ENCODE assay signal across 31 mouse cellular contexts in the genomic region with DNA sequence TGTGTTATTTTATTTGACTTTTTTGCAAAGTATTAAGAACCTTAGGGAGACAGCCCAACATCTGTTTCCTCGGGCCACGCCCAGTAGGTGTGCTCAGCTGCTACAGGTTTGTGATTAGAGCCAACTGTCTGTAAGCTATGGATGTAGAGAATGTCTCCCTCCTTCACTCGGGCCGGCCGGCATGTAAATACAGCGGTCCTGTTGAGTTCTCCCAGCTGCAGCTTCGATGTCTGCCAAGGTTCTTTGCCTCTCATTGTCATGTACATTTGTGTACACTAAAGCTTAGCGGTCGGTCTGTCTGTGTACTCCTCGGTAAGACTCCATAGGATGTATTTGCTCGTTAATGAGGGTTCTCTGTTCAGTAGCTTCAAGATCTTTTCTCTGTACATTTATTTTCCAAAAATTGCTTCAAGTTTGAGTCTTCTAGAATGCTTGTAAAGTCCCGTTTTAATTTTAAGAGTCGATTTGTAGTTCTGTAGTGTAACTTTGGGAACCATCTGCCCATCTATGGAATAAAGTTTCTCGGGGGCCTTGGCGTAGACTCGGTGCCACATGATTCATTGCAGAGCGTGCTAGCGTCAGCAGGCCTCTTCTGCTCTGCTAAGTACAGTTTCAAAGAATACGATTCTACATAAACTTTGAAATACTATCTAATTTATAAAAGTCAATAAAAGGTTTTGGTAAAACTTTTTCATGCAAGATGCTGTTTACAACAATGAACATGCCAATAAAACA. TPM values are rescaled to one million over a fixed set of nuclear protein-coding genes. Genes with fewer than 3 reads are reported as not detected.
DNase-seq lines count a peak whose midpoint lies in the region; ATAC-seq and TF ChIP-seq lines count a peak whose summit lies in the region.
"Had no signal": no experiment of that assay in that cellular context is flagged by ENCODE, and none has a peak within 500 bp of the region (broad histone marks: within the 10 kb centered on the region; RNA-seq: fewer than 3 reads in every experiment).

No protein-coding gene starts in this region.

- 79% methylated on average over 19 of the region's 19 CpGs for WGBS in lung, embryonic 16.5 days
- WGBS in stomach, embryonic 16.5 days: 51% methylated on average over 19 of the region's 19 CpGs

- DNase-seq in frontal cortex, postnatal 14 days (ENCODE audit: low spot score in 2 of 2): no peak
- no peak for DNase-seq in lung, postnatal 36 days
- peak; percentile 46 for DNase-seq in brain, embryonic 14.5 days (ENCODE audit: low read depth)
- no peak for DNase-seq in cerebellum, postnatal 36 days
- no peak for DNase-seq in cerebellum, postnatal 14 days
- DNase-seq: adrenal gland, adult 8-10 months; cerebellum, adult 11-12 months; cerebellum, adult 9-11 months; gastrocnemius, postnatal 25 days; heart, adult 18-20 months; heart, postnatal 14 days; kidney, adult 11 months; kidney, postnatal 25 days; lung, postnatal 10 days; midbrain, embryonic 14.5 days; right cerebral cortex, adult 18-20 months; right cerebral cortex, postnatal 4 days; thymus, adult 18-20 months; thymus, postnatal 36 days had no signal

- no peak for TF ChIP-seq CTCF in brain, embryonic 14.5 days (IDR thresholded peaks at IDR 0.05; ENCODE audit: borderline replicate concordance, extremely low read depth, insufficient read depth, insufficient read length)

- H3K4me1 ChIP-seq in lung, embryonic 16.5 days (replicated peaks; ENCODE audit: control insufficient read depth, insufficient read depth, low read length): no peaks in the 10 kb centered on the region
- H3K4me1 ChIP-seq in stomach, embryonic 16.5 days (ENCODE audit: control insufficient read depth, insufficient read depth, low read length): no peaks in the 10 kb centered on the region; the same call in 1 of the 2 replicates
- H3K4me1 ChIP-seq: forebrain, embryonic 13.5 days; hindbrain, embryonic 10.5 days; hindbrain, embryonic 15.5 days; kidney, embryonic 15.5 days; limb, embryonic 13.5 days had no signal

- H3K4me2 ChIP-seq in lung, embryonic 16.5 days (ENCODE audit: low read depth, low read length): no peak overlapping the region
- no peak overlapping the region for H3K4me2 ChIP-seq in stomach, embryonic 16.5 days (ENCODE audit: low read depth, low read length)
- H3K4me2 ChIP-seq: forebrain, embryonic 13.5 days; hindbrain, embryonic 15.5 days; kidney, embryonic 15.5 days; limb, embryonic 13.5 days; liver, embryonic 11.5 days had no signal

- H3K9ac ChIP-seq in lung, embryonic 16.5 days (ENCODE audit: low read length): no peak overlapping the region
- H3K9ac ChIP-seq in stomach, embryonic 16.5 days (ENCODE audit: low read length): no peak overlapping the region
- H3K9ac ChIP-seq: forebrain, embryonic 13.5 days; hindbrain, embryonic 15.5 days; kidney, embryonic 15.5 days; limb, embryonic 13.5 days had no signal

- peak; percentile 27; the same call in 1 of the 2 replicates for ATAC-seq in frontal cortex, adult (ENCODE audit: low TSS enrichment)
- ATAC-seq in lung, embryonic 16.5 days (ENCODE audit: low read depth): peak; percentile 26; the same call in 1 of the 2 replicates
- peak; percentile 82 for ATAC-seq in stomach, embryonic 16.5 days (ENCODE audit: insufficient read depth, low FRiP score)
- ATAC-seq: forebrain, embryonic 13.5 days had no signal

- TF ChIP-seq POLR2A in brain, embryonic 14.5 days (IDR thresholded peaks at IDR 0.05; ENCODE audit: borderline replicate concordance, extremely low read depth, insufficient read depth, insufficient read length, poor library complexity, severe bottlenecking): no peak

- no peak overlapping the region for H3K4me3 ChIP-seq in lung, embryonic 16.5 days (ENCODE audit: low read length)
- no peak overlapping the region for H3K4me3 ChIP-seq in stomach, embryonic 16.5 days (replicated peaks; ENCODE audit: low read length)
- H3K4me3 ChIP-seq: erythroblast, embryonic 14.5 days; forebrain, embryonic 13.5 days; hindbrain, embryonic 10.5 days; hindbrain, embryonic 15.5 days; kidney, embryonic 15.5 days; layer of hippocampus, adult 2 months; left cerebral cortex, adult 2 months; limb, embryonic 13.5 days had no signal

- H3K27me3 ChIP-seq in lung, embryonic 16.5 days (ENCODE audit: control insufficient read depth, insufficient read depth, low read depth, low read length): no peaks in the 10 kb centered on the region
- no peaks in the 10 kb centered on the region for H3K27me3 ChIP-seq in stomach, embryonic 16.5 days (ENCODE audit: control insufficient read depth, insufficient read depth, low read length)
- H3K27me3 ChIP-seq: forebrain, embryonic 13.5 days; hindbrain, embryonic 15.5 days; kidney, embryonic 15.5 days; limb, embryonic 13.5 days had no signal

- H3K27ac ChIP-seq in lung, embryonic 16.5 days (ENCODE audit: low read length): no peak overlapping the region
- peak overlapping the region; percentile 55 for H3K27ac ChIP-seq in stomach, embryonic 16.5 days (ENCODE audit: low read length)
- H3K27ac ChIP-seq: forebrain, embryonic 13.5 days; hindbrain, embryonic 10.5 days; hindbrain, embryonic 15.5 days; kidney, embryonic 15.5 days; left cerebral cortex, adult 2 months; limb, embryonic 13.5 days had no signal

- peaks cover 44% of the 10 kb centered on the region for H3K36me3 ChIP-seq in lung, embryonic 16.5 days (ENCODE audit: control insufficient read depth, insufficient read depth, low read length)
- H3K36me3 ChIP-seq in stomach, embryonic 16.5 days (ENCODE audit: control insufficient read depth, insufficient read depth, low read length): peaks cover 6% of the 10 kb centered on the region; the same call in 1 of the 2 replicates

- H3K9me3 ChIP-seq in lung, embryonic 16.5 days (ENCODE audit: control insufficient read depth, low read length): no peaks in the 10 kb centered on the region
- H3K9me3 ChIP-seq in stomach, embryonic 16.5 days (replicated peaks; ENCODE audit: control insufficient read depth, low read length): no peaks in the 10 kb centered on the region
- H3K9me3 ChIP-seq: forebrain, embryonic 13.5 days; hindbrain, embryonic 10.5 days; hindbrain, embryonic 15.5 days; kidney, embryonic 15.5 days; limb, embryonic 13.5 days had no signal

RNA-seq across cellular contexts. Expression of a gene that starts 48.1 kb away (rescaled TPM):
- 45.5 and 48.2 TPM in 2 replicates for polyA plus RNA-seq in lung, embryonic 16.5 days (2015; fragmentation: Nextera tagmentation; extraction: Ambion mirVana)
- polyA plus RNA-seq in brain, embryonic 14.5 days (2012; rRNA removed): 10.7 and 16.5 TPM in 2 replicates
- polyA plus RNA-seq in stomach, embryonic 16.5 days (2015; fragmentation: Nextera tagmentation; extraction: Ambion mirVana): 45.4 and 53.6 TPM in 2 replicates
- polyA plus RNA-seq: erythroblast, embryonic 14.5 days had no signal

Comparison
In these comparisons a context has a peak if more than half of its experiments do, and no peak if none do; other contexts are left out.
1. ATAC-seq: peak in every context shown above with its lines; median percentile 82 in stomach, embryonic 16.5 days; 27 in frontal cortex, adult; 26 in lung, embryonic 16.5 days.